Mouse (Mus musculus) testis, adult 2 months (tissue): ENCODE measurements around the gene Stard13. TPM values are rescaled to one million over a fixed set of nuclear protein-coding genes. Genes with fewer than 3 reads are reported as not detected.

Source experiments
- H3K27ac ChIP-seq: fragments of 200-500 bp; 2 replicates; pipeline ENCODE4 v1.5.1; 2012; ENCODE audit warnings: low read depth, low read length; ENCODE audit not compliant: control insufficient read depth, insufficient read depth
- H3K27me3 ChIP-seq: fragments of 200-500 bp; 2 replicates; pipeline ENCODE4 v1.6.1; 2012; ENCODE audit warnings: mild to moderate bottlenecking, low read length, moderate library complexity; ENCODE audit not compliant: control insufficient read depth, insufficient read depth
- H3K36me3 ChIP-seq: fragments of 200-500 bp; 2 replicates; pipeline ENCODE4 v1.6.1; 2012; ENCODE audit warnings: mild to moderate bottlenecking, low read length; ENCODE audit not compliant: control insufficient read depth, insufficient read depth
- H3K4me1 ChIP-seq: fragments of 200-500 bp; 2 replicates; pipeline ENCODE4 v1.6.1; 2012; ENCODE audit warnings: low read length; ENCODE audit not compliant: control insufficient read depth, insufficient read depth
- H3K4me3 ChIP-seq: fragments of 200-500 bp; 2 replicates; pipeline ENCODE4 v1.5.1; 2012; ENCODE audit warnings: low read depth, mild to moderate bottlenecking, low read length, moderate library complexity, mixed read lengths; ENCODE audit not compliant: control insufficient read depth
- CTCF ChIP-seq: fragments of 200-500 bp; IDR thresholded peaks from 2 replicates; pipeline ENCODE4 v1.5.1; 2012; ENCODE audit warnings: low read depth, mild to moderate bottlenecking, inconsistent platforms, low read length, moderate library complexity; ENCODE audit not compliant: control insufficient read depth, insufficient read depth, insufficient replicate concordance
- POLR2A ChIP-seq: fragments of 200-500 bp; IDR thresholded peaks from 2 replicates; pipeline ENCODE4 v1.6.1; 2012; ENCODE audit warnings: low read depth, mild to moderate bottlenecking, inconsistent platforms, low read length, moderate library complexity; ENCODE audit not compliant: control insufficient read depth
- polyA plus RNA-seq: library from polyadenylated mRNA; depleted of rRNA; stranded (reverse); fragments of >200 nt; gene quantifications from 2 replicates; pipeline ENCODE4 v1.2.3, GENCODE M21; 2012

Gene Stard13
- polyA plus RNA-seq, 1 experiment: 3.3 TPM

DNA sequence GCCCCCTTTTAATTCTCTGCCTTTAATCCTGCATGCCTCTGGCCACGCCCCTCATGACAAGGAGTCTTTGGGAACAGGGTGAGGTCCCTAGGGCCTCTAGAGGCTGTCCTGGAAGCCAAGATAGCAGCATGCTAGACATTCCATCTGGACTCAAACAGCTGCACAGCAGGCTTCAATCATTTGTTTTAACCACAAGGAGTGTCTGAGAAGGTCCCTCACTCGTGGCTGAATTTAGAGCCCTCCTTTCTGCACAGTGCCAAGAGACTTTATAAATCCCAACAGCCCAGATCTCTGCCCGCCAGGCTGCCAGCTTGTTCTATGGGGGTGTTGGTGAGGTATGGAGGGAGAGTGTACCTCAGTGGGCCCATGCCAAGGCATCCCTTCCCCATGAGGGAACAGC is 78.9 kb downstream of the Stard13 start:
- Histone ChIP-seq H3K27me3 (no peaks in the 10 kb centered on the region), H3K27ac (no peak overlapping the region), H3K36me3 (no peaks in the 10 kb centered on the region), H3K4me1 (no peaks in the 10 kb centered on the region), H3K4me3 (no peak overlapping the region)
- TF ChIP-seq CTCF (no peak), POLR2A (no peak)

GRCm38 (mm10) chr5:151154030-151154429 is 79.6 kb downstream of the Stard13 start:
- no peaks in the 10 kb centered on the region for H3K4me1 ChIP-seq
- no peaks in the 10 kb centered on the region for H3K27me3 ChIP-seq
- H3K4me3 ChIP-seq: no peak overlapping the region
- no peaks in the 10 kb centered on the region for H3K36me3 ChIP-seq
- TF ChIP-seq CTCF (no peak), POLR2A (no peak)
- no peak overlapping the region for H3K27ac ChIP-seq

GRCm38 (mm10) chr5:151151549-151151948 is 82.1 kb downstream of the Stard13 start:
- Histone ChIP-seq H3K27ac (no peak overlapping the region), H3K4me1 (no peaks in the 10 kb centered on the region), H3K36me3 (no peaks in the 10 kb centered on the region), H3K4me3 (no peak overlapping the region), H3K27me3 (no peaks in the 10 kb centered on the region)
- no peak for TF ChIP-seq POLR2A
- TF ChIP-seq CTCF: no peak

DNA sequence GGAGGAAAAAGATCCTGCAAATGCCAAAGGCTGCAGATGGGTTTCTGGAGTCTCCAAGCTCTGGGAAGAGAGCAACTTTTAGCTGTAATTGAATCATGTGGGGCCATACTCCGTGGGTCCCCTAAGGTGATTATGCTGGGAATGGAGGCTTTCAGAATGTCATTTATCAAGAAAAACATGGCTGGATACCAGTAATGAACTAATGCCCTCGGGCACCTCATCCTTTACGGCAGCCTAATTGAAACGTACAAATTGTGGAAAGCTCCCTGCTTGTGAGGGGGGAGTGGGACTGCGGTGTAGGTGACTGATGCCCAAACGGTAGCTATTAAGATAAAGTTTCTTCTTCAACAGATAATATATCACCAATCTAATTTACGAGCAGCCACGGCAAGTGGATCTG is 84.1 kb downstream of the Stard13 start:
- Histone ChIP-seq H3K36me3 (no peaks in the 10 kb centered on the region), H3K27ac (no peak overlapping the region), H3K27me3 (no peaks in the 10 kb centered on the region), H3K4me3 (no peak overlapping the region), H3K4me1 (no peaks in the 10 kb centered on the region)
- TF ChIP-seq CTCF (no peak), POLR2A (no peak)

GRCm38 (mm10) chr5:151148079-151148478 is 85.6 kb downstream of the Stard13 start:
- Histone ChIP-seq H3K36me3 (no peaks in the 10 kb centered on the region), H3K4me1 (no peaks in the 10 kb centered on the region), H3K27me3 (no peaks in the 10 kb centered on the region), H3K27ac (no peak overlapping the region), H3K4me3 (no peak overlapping the region)
- TF ChIP-seq POLR2A (no peak), CTCF (no peak)

DNA sequence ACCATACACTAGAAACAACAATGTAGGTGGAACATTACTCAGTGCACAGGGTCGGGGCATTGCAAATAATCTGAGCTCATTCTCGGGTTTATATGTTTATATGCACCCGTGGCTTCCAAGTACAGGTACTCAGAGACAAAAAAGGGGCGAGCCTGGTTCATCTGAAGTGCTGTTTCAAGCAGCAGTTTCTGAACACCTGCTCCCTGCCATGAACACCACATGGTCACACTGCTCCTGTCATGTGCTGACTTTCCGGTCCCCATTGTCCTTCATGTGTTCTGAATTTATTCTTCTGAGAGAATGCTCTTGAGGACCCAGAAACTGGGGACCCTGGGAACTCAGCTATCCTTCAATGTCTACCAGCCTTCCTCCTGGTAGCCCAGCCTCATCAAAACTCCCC is 87.8 kb downstream of the Stard13 start:
- Histone ChIP-seq H3K4me3 (no peak overlapping the region), H3K4me1 (no peaks in the 10 kb centered on the region), H3K36me3 (no peaks in the 10 kb centered on the region), H3K27me3 (no peaks in the 10 kb centered on the region), H3K27ac (no peak overlapping the region)
- TF ChIP-seq CTCF (no peak), POLR2A (no peak)

- no peaks in the 10 kb centered on the region for H3K27me3 ChIP-seq
- H3K36me3 ChIP-seq: no peaks in the 10 kb centered on the region
- TF ChIP-seq CTCF (no peak), POLR2A (no peak)
- H3K27ac ChIP-seq: no peak overlapping the region
- H3K4me3 ChIP-seq: no peak overlapping the region
- H3K4me1 ChIP-seq: no peaks in the 10 kb centered on the region
Observed at GRCm38 (mm10) chr5:151143955-151144354, 89.7 kb downstream of the Stard13 start.

- Histone ChIP-seq H3K36me3 (no peaks in the 10 kb centered on the region), H3K27me3 (no peaks in the 10 kb centered on the region), H3K4me1 (no peaks in the 10 kb centered on the region), H3K27ac (no peak overlapping the region), H3K4me3 (no peak overlapping the region)
- TF ChIP-seq CTCF: no peak
- no peak for TF ChIP-seq POLR2A
Observed at GRCm38 (mm10) chr5:151142671-151143601, 90.7 kb downstream of the Stard13 start.
